Mouse (Mus musculus) gastrocnemius, postnatal 14 days (tissue): ENCODE measurements around the gene Tead1. TPM values are rescaled to one million over a fixed set of nuclear protein-coding genes. Genes with fewer than 3 reads are reported as not detected.
A peak's percentile ranks its signal among the peaks of the same experiment; 100 is the strongest.

ENCODE experiments used
- DNase-seq: peaks from one replicate; pipeline ENCODE4 v3.0.0; 2021; ENCODE audit warnings: mixed read lengths
- intact Hi-C: fragments of 180-260 bp; cut with DNase I; formaldehyde crosslinking; loops from one replicate; pipeline ENCODE4 v1.15.1; 2025; ENCODE audit warnings: low total_unique reads
- total RNA-seq, 2 experiments: library from RNA; stranded (reverse); gene quantifications; 2 replicates each; pipeline ENCODE4 v1.2.3; 2021

Tead1 gene
- total RNA-seq, 2 experiments from 2014 or later = 106 to 120 TPM

DNA sequence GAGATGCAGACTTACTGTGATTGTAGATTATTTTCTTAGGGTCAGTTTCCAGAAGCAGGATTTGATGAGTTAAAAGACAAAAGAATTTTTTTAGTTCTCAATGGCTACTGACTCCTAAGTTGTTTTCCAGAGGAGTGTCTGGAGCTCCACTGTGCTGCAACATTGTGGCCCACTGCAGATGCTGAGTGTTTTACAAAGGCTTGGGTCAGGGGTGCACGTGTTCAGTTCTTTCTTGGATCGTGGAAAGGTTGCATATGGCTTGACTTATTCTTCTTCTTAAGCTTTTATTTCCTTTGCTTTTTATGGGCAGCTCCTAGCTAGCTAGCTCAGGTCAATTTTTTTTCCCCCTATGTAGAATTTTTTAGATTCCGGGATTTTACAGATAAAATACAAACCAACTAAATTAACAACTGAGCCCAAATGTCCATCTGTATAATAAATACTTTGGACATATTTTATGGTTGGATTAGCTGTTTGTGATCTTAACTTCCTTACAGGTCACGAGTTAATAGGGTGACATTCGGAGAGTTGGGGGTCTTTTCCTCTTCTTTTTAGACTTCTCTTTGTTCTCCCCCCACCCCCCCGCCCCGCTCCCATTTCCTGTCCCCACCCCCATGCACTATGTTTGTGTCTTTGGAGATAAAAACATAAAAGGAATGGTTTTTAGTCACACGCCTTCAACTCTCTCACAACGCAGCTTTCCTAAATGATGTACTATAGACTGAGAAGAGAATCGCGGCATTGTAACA is 40.5 kb downstream of the Tead1 start:
- intact Hi-C loops = no loop called here
- no peak for DNase-seq

DNA sequence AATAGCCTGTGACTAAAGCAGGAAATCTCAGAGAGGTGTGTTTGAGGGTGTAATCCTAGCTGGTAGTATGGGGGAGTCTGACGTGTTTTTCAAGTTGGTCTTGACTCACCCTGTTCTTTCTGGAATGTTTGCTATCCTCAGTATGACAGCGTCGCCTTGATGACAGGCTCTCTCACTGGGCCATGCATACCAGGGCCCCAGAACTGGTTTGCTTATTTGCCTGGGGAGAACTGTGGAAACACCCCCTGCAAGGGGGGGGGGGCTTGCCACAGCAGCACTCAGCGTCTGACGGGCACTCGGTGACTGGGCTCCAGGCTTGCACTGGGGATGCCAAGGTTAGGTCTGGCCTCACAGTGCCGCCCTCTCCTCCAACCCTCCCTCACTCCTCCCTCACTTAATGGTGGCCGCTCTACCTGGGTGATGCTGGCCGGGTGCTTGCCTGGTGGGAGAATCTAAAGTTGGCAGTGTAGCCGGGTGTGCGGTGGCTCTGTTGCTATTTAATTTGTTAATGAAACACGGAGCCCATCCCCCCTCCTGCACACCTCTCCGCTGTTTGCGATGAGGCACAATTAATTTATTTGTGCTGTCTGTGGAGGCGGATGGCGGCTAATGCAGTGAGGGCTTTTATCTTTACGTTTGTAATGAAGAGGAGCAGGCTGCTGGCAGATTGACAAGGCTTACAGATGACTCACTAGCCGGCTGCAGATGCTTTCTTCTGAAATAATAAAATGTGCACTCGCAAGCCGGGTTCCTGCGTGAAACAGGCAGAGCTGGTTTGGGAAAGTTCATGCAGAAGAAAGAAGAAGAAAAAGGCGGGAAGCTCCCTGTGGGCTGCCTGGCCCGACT is 41.2 kb downstream of the Tead1 start:
- peak; percentile 30 for DNase-seq
- intact Hi-C loops = no loop called here

DNA sequence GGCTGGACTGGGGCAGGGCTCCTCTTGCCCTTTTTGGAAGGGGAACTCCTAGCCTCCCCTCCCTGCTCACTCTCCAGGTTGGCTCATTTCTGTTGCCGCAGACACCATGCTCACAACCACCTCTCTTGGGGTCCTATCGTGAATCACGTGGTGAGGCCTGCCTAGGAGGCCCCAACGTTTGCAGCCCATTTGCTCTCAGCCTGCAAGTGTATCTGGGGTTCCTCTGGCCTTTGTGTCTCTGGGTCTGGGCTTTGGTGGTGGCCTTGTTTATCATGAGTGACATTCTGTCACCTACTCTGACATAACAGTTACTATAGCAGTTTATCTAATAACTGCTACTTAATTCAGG is 41.8 kb downstream of the Tead1 start:
- intact Hi-C loops = no loop called here
- no peak for DNase-seq

DNA sequence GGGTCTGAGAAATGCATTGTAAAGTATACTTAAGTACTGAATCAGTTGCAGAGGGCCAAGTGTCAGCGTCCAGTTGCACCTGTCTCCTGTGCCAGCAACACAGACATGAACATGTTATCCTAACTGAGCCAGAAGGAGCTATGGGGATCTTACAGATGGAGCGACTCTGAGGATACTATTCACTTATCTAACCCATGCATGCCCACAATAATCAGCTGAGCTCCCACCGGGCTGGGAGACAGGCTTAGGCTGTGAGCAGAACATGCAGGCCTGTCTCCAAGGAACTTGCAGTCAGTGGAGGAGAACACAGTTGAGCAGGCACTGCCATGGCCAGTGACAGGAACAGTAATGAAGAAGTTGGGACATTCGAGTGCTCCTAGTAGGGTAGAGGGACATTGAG is 42.7 kb downstream of the Tead1 start:
- DNase-seq = no peak
- intact Hi-C loops = no loop called here

DNA sequence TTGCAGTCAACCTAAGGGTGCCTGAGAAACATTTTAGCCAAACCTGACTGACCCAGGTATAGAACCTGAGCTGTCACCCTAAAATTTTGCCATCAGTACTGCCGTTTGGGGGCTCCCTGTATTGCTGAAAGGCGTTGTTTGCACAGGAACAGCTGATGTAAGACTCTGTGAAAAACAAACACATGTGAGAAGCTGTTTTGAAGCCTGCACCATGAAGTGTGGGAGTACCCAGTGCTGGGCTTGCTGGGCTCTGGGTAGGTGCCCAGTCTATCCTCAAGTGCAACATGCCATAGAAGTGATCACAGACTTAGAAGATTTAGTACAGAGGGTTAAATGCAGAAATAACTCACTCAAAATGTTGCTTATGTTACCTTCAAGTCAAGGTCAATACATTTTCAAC is 49.3 kb downstream of the Tead1 start:
- intact Hi-C loops = no loop called here
- no peak for DNase-seq

DNA sequence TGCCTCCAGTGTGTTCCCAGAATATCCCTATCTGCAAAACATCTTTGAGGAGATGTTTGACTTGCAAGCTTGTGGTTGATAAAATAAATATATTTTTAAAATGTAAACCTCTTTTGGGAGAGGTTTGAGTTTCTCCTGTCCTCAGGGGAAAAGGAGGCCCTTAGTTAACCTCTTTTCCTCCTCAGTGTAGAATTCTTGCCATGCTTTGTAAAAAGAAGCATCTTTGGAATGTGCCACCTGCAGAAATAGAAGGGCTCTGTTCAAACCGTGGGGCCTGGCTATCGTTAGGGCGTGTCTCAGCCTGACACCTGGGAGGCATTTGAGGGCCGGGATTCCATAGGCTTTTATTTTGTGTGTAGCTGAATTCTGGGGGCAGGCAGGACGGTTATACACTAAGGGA is 51.1 kb downstream of the Tead1 start:
- intact Hi-C loops = no loop called here

DNA sequence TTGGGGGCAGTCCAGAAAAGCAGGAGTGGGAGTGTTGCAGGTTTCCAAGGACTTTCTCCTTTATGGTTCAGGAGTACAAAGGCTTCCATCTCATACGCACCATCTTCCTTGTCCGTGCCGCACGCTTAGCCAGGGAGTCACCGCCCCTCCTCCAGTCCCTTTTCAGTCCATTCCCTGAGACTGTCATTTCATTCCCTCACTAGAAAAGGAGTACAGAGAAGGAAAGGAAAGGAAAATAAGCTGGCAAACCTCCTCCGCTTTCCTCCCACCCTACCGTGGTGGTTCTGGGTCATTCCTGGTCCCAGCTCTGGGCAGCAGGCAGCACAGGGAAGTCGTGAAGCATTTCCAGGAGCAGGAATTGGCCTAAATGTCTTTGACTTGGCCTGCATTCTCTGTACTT is 52.5 kb downstream of the Tead1 start:
- intact Hi-C loops = no loop called here
- DNase-seq = no peak

More for the DNA sequence above, 51.1 kb downstream of the Tead1 start:
- no peak for DNase-seq

DNA sequence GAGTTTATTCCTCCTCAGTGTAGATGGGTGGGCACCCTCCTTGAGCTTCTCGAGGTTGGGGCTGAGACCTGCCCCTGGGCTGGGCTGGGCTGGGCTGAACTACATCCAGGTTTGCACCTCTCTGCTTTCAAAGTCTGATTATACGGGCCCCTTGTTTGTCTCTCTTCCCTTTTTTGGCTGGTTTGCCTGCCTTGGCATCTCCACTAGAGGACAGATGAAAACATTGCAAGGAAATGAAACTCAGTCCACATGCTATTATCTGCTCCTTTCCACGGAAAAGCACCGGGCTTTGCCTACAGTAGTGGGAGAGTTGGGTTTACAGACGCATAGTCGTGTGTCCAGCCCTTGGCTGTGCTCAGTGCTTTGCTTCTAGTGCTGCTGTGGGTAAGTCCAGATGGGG is 60.1 kb downstream of the Tead1 start:
- DNase-seq = no peak
- intact Hi-C loops = no loop called here

DNA sequence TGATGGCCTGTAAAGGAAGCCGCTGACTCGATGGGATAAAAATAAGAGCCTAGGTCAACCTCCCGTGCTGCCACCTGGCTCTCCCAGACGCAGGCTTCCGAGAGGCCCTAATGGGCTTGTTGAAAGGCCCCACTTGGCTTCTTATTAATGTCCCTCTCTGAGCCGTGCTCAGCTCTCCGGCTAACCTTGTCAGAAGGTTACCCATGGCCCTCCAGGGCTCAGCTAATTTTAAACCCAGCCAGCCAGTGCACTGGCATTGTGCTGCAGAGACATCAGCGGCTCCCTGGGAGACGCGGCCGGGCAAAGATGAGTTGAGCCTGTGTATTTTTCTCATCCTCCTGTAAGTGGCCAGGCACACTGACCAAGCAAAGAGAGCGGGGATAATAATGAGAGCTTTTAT is 62.7 kb downstream of the Tead1 start:
- peak; percentile 63 for DNase-seq
- intact Hi-C loops = no loop called here

DNA sequence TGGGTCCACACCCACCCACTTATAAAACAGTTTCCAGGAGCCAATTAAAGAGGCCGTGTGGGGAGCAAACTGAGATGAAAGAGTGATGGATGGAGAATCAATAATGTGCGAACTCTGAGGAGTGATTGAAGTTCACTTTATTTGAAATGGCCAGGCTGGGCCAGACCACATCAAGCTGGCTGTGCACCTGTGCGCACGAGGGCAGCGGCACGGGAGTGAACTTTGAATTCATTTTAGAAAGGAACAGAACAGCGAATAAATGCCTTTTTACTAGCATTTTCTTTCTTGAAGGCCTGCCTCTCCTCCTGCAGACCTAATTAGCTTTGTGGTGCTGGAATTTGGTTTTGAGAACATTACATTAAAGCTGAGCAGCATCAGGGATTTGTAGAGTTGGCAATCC is 63.9 kb downstream of the Tead1 start:
- intact Hi-C loops = no loop called here
- DNase-seq = no peak

DNA sequence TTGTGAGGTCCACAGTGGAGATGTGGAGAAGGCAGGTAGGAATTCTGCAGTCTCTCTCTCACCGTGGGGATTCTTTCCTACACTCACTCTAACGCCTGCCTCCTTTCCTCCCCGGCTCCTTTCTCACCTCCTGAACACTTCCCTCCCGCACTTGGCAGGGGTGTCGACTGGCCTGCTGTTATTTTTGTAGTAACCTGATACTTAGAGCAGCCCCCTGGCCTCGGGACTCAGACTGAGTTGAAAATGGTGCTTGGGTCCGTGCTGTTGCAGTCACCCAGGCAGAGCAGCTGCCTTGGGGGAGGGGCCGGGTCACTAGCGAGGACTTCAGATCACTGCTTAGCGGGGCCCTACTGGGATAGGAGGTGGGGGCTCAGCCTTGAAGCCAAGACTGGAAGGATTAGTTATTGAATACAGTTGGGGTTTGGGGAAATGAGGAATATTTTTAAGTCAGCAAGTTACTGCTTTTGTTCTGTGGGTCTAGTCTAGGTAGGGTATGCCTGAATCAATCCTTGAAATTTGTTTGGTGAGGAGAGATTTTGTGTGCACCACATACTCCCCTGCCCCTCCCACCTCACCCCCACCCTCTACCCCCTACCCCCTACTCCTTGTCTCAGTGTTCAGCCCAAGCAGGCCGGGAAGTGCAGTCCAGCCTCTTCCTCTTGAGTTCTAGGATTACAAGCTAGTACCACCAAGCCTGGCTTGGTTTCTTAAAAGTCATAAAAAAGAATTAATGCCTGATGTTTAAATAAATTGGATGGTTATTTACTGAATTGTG is 64.7 kb downstream of the Tead1 start:
- intact Hi-C loops = no loop called here
- peak; percentile 76 for DNase-seq

DNA sequence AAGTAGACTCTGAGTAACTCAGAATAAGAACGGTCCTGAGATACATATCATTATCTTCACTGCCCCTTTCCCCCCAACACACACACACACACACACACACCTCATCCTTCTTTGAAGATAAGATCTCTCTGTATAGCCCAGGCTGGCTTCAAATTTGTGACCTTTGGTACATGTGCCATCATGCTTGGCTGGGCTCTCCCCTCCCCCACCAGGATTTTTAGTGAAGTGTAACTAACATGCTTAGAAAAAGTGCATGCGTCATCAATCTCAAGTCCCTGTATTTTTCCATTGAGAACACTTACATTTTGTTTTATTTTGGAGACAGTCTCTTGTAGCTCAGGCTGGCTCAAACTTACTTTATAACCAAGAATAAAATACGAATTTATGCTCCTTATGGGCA is 68.1 kb downstream of the Tead1 start:
- intact Hi-C loops = no loop called here
- DNase-seq = no peak

DNA sequence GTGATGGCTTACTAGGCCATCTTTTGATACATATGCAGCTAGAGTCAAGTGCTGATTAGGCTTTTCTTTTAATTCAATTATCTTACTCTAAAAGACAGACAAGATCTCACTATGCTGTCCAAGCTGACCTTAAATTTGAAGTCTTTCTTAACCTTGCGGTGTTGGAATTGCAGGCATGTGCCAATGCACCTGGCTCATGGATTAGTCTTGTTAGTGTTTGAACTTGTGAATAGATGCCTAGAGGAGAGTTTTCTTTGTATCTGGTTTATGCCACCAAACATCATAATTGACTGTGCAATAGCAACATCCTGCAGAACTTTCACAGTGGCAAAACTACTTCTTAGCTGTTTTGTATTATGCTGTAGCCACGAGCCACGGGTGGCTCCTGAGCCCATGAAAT is 68.7 kb downstream of the Tead1 start:
- intact Hi-C loops = no loop called here
- DNase-seq = no peak

DNA sequence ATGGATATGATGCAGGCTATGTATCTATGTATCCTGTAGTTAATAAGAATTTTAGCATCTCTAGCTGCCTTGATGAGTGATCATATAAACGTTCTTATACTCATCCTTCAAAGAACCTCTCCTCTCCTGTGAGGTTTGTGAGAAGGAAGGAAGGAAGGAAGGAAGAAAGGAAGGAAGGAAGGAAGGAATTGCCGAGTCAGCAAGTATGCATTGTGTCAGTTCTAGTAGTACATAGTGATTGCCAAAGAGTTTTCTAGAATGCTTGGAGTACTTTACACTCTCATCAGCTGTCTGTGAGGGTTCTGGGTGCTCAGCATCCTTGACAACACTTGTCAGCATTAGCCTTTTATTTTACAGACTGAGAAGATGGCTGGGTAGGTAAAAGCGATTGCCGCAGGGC is 69.2 kb downstream of the Tead1 start:
- DNase-seq = no peak
- intact Hi-C loops = no loop called here

DNA sequence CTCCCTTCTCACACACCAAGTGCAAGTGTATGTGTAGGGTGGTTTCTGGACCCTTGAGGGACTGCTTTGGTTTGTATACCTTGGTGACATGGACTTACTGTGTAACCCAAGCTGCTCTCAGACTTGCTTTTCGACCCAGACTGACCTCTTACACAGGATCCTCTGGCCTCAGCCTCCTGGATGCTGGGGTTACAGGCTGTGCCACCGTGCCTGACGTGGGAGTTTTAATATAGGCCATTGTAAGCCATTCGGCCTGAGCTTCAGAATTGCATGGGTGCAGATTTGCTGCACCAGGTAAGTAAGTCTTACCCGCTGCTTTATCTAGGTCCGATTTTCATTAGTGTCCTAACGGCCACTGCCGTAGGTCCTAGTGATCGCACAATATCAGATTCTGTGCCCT is 71.0 kb downstream of the Tead1 start:
- DNase-seq = no peak
- intact Hi-C loops = no loop called here

DNA sequence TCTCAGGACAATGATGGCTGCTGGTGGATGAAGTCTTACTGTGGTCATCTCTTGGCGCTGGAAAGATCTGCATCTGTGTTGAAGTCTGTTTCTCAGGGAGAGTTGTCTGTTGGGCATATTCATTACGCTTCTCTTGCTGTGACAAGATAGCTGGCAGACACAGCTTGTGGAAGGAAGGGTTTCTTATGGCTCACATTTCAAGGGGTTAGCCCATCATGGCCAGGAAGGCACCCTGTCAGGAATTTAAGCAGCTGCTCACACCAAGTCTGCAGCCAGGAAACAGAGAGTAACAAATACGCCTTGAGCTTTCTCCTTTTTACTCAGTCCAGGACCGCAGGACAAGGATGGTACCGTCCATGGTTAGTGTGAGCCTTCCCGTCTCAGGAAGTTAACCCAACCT is 73.2 kb downstream of the Tead1 start:
- intact Hi-C loops = no loop called here
- no peak for DNase-seq

DNA sequence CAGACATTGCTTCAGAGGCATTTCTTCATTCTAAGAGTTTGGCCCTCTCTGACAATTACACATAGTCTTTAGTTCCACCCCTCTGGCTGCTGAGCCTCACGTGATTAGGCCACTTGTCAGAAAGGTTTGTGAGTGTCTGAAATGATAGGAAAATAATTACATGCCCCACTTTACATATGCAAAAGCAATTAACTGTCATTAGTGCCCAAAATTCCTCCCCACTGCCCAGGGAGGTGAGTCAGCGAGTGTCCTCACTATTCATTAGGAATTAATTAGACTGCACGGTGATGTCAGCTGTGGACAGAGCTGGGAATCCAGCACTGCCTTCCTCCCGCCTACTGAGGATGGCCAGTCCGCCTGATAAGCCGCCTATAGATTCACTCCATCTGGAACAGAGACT is 74.2 kb downstream of the Tead1 start:
- intact Hi-C loops = no loop called here
- DNase-seq = no peak

DNA sequence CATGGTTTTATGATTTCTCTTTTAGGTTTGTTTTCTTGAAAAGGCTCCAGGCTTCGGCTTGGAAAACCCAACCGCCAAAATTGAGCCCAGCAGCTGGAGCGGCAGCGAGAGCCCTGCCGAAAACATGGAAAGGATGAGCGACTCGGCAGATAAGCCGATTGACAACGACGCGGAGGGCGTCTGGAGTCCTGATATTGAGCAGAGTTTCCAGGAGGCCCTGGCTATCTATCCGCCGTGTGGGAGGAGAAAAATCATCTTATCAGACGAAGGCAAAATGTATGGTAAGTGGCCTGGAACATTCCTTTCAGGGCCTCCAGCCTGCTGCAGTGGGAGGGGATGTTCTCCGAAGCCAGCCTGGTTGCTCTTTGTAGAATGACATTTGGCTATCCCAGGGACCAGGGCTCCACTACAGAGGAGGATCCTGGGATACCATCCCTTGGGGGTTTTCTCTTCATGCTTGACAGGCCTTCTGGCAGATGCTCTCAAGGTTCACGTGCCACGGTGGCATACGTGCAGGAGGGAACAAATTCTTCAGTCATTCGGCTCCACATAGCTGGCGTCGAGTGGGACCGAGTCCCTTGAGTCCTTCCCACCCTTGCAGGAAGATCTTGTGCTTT is 80.3 kb downstream of the Tead1 start:
- no peak for DNase-seq
- intact Hi-C loops = no loop called here

DNA sequence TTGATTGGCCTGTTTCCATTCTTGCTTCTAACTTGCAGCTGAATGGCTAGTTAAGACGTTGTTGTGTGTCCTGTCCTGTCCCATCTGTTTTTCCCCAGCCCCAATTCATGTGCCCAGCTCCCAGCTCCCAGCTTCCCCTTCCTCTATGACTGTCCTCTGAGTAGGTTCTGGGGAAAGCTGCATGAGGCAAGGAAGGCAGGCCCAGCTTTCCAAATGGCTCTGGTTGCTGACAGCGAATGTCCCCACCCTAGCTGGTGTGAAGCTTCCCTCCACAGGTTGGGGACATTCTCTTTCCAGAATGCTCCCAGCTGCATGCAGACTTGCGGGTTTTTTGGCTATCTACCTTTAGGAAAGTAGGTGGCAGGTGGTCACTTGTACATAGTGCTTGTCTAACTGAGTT is 81.2 kb downstream of the Tead1 start:
- intact Hi-C loops = no loop called here
- no peak for DNase-seq

DNA sequence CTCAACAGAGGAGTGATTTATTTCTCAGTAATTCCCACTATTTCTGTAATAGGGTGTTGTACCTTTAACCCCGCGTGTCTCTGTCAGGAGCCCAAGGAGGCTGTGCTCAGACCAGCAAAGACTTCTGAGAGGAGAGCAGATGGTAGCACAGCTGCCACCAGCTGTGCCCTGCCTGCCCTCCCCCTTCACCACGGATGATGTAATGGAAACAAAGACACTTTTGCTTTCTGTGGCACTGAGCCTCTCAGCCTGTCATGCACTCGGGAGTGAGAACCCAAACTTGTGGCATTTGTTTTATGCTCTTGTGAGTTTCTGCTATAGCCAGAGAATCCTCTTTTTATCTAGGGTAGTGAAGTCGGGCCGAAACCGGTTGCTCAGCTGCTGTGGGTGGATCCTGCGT is 81.7 kb downstream of the Tead1 start:
- peak; percentile 38 for DNase-seq
- intact Hi-C loops = no loop called here
